Mouse (Mus musculus) megakaryocyte progenitor cell, adult 5-6 weeks (primary cell): Measurements from ENCODE around the gene Atp6v1e1. TPM values are rescaled to one million over a fixed set of nuclear protein-coding genes. Genes with fewer than 3 reads are reported as not detected.
A peak's percentile ranks its signal among the peaks of the same experiment; 100 is the strongest.

Experiments
- ATAC-seq: replicated peaks from 2 replicates; pipeline ENCODE4 v1.8.0; 2016; ENCODE audit warnings: mild to moderate bottlenecking, moderate TSS enrichment, inconsistent platforms; ENCODE audit not compliant: poor library complexity
- total RNA-seq, 2 experiments: library from RNA; stranded (forward) in 1 of 2; stranded (reverse) in 1 of 2; fragments of 157-497, 149-512 nt in 1 of 2; fragments of 200-1000 nt in 1 of 2; gene quantifications; 2 replicates each; pipeline versions ENCODE4 v1.2.3 to v1.2.4; 2015 to 2017

Atp6v1e1 gene
- total RNA-seq, 2 experiments from 2014 or later, result 139 to 152 TPM

GRCm38 (mm10) chr6:120773763-120774162 is 48.8 kb downstream of the Atp6v1e1 start:
- ATAC-seq, result no peak

GRCm38 (mm10) chr6:120773149-120773628 is 49.4 kb downstream of the Atp6v1e1 start, which contains the start of gene Slc25a18:
Gene Slc25a18, plus strand, starts transcription at chr6:120773578.
- ATAC-seq, result no peak

- ATAC-seq, result no peak
These were observed 50.6 kb downstream of the Atp6v1e1 start for GRCm38 (mm10) chr6:120772025-120772424.

GRCm38 (mm10) chr6:120771366-120771765 is 51.2 kb downstream of the Atp6v1e1 start:
- ATAC-seq, result peak; percentile 42; the same call in 1 of the 2 replicates

- ATAC-seq, result no peak
These were observed 52.6 kb downstream of the Atp6v1e1 start for GRCm38 (mm10) chr6:120769972-120770371.

- no peak for ATAC-seq
These were observed 61.4 kb downstream of the Atp6v1e1 start for GRCm38 (mm10) chr6:120761151-120761550.

- no peak for ATAC-seq
These were observed 76.2 kb downstream of the Atp6v1e1 start for GRCm38 (mm10) chr6:120746416-120746815.

Other genes with a start within 250 kb of the Atp6v1e1 start
- 0.42 and 1.3 TPM in 2 replicates for gene Cecr2, start 156.4 kb downstream of the Atp6v1e1 start, total RNA-seq (2015)
- 0.12 and 1.8 TPM in 2 replicates for gene Cecr2, start 156.4 kb downstream of the Atp6v1e1 start, total RNA-seq (2017)
- not detected in 2 replicates for gene Slc25a18, start 49.2 kb downstream of the Atp6v1e1 start, total RNA-seq (2015)
- gene Slc25a18, start 49.2 kb downstream of the Atp6v1e1 start, total RNA-seq (2017), result not detected in 2 replicates
- 18.4 and 23.9 TPM in 2 replicates for gene Bcl2l13, start 13.4 kb upstream of the Atp6v1e1 start, total RNA-seq (2015)
- 17.7 and 34.6 TPM in 2 replicates for gene Bcl2l13, start 13.4 kb upstream of the Atp6v1e1 start, total RNA-seq (2017)
- gene Bid, start 94.1 kb upstream of the Atp6v1e1 start, total RNA-seq (2015), result 89.7 and 91.0 TPM in 2 replicates
- 51.7 and 55.4 TPM in 2 replicates for gene Bid, start 94.1 kb upstream of the Atp6v1e1 start, total RNA-seq (2017)